Mouse (Mus musculus): ENCODE results near the gene Pde2a.
A peak's percentile ranks its signal among the peaks of the same experiment; 100 is the strongest.

Pde2a gene

GRCm38 (mm10) chr7:101421529-101421928, at the start of gene Pde2a:
Pde2a (plus strand) TSS chr7:101421691.
- no peak for DNase-seq (ENCODE audit: low spot score)

- no peak for DNase-seq (ENCODE audit: low spot score)
Observed at GRCm38 (mm10) chr7:101373082-101373481, 48.4 kb upstream of the Pde2a start.

- peak; percentile 42 for DNase-seq (ENCODE audit: low spot score)
Observed at GRCm38 (mm10) chr7:101374155-101374554, 47.3 kb upstream of the Pde2a start.

GRCm38 (mm10) chr7:101376701-101377340, 44.7 kb upstream of the Pde2a start:
- DNase-seq (ENCODE audit: low spot score), result no peak

- DNase-seq (ENCODE audit: low spot score), result peak; percentile 85
Observed at GRCm38 (mm10) chr7:101377741-101378262, 43.7 kb upstream of the Pde2a start.

- no peak for DNase-seq (ENCODE audit: low spot score)
Observed at GRCm38 (mm10) chr7:101378285-101378684, 43.2 kb upstream of the Pde2a start.

GRCm38 (mm10) chr7:101378796-101379465, 42.6 kb upstream of the Pde2a start:
- no peak for DNase-seq (ENCODE audit: low spot score)

- DNase-seq (ENCODE audit: low spot score), result no peak
Observed at GRCm38 (mm10) chr7:101379732-101380131, 41.8 kb upstream of the Pde2a start.

GRCm38 (mm10) chr7:101381512-101381911, 40.0 kb upstream of the Pde2a start:
- DNase-seq (ENCODE audit: low spot score), result no peak

GRCm38 (mm10) chr7:101382378-101382777, 39.1 kb upstream of the Pde2a start:
- peak; percentile 22 for DNase-seq (ENCODE audit: low spot score)

- DNase-seq (ENCODE audit: low spot score), result no peak
Observed at GRCm38 (mm10) chr7:101383756-101384155, 37.7 kb upstream of the Pde2a start.

- no peak for DNase-seq (ENCODE audit: low spot score)
Observed at GRCm38 (mm10) chr7:101384931-101385330, 36.6 kb upstream of the Pde2a start.

- no peak for DNase-seq (ENCODE audit: low spot score)
Observed at GRCm38 (mm10) chr7:101385331-101385733, 36.2 kb upstream of the Pde2a start.

- DNase-seq (ENCODE audit: low spot score), result no peak
Observed at GRCm38 (mm10) chr7:101385866-101386452, 35.5 kb upstream of the Pde2a start.

GRCm38 (mm10) chr7:101389256-101389655, 32.2 kb upstream of the Pde2a start:
- DNase-seq (ENCODE audit: low spot score), result no peak

GRCm38 (mm10) chr7:101391909-101392479, 29.5 kb upstream of the Pde2a start:
- no peak for DNase-seq (ENCODE audit: low spot score)

GRCm38 (mm10) chr7:101393015-101393414, 28.5 kb upstream of the Pde2a start:
- no peak for DNase-seq (ENCODE audit: low spot score)

- DNase-seq (ENCODE audit: low spot score), result no peak
Observed at GRCm38 (mm10) chr7:101393694-101394504, 27.6 kb upstream of the Pde2a start.

GRCm38 (mm10) chr7:101394569-101394968, 26.9 kb upstream of the Pde2a start:
- DNase-seq (ENCODE audit: low spot score), result no peak

GRCm38 (mm10) chr7:101395471-101395870, 26.0 kb upstream of the Pde2a start:
- no peak for DNase-seq (ENCODE audit: low spot score)

- no peak for DNase-seq (ENCODE audit: low spot score)
Observed at GRCm38 (mm10) chr7:101397175-101397574, 24.3 kb upstream of the Pde2a start.

GRCm38 (mm10) chr7:101401510-101401909, 20.0 kb upstream of the Pde2a start:
- DNase-seq (ENCODE audit: low spot score), result no peak
